ENCODE assay signal across 16 mouse cellular contexts in the genomic region with DNA sequence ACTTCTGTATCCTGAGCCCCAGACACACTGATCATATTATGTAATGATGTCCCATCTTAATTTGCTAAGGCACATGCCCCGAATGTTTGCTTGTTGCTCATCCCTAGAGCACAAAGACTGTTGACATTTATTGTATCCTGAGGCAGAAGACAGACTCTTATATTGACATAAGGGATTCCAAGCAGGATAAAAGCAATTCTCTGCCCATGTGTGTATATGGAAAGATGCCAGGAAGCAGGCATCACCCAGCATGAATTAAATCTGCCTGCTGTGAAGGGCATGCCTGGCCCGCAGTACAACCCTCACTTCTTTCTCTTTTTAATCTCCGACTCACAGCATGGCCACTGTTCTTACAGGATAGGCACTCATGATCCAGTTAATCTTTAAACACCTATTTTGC.
DNase-seq lines count a peak whose midpoint lies in the region; ATAC-seq lines count a peak whose summit lies in the region.
"Had no signal": no experiment of that assay in that cellular context is flagged by ENCODE, and none has a peak within 500 bp of the region (broad histone marks: within the 10 kb centered on the region; RNA-seq: fewer than 3 reads in every experiment).

No protein-coding gene starts in this region.

- H3K36me3 ChIP-seq in forebrain, embryonic 14.5 days (ENCODE audit: control insufficient read depth, insufficient read depth, low read length) = no peaks in the 10 kb centered on the region
- H3K36me3 ChIP-seq in forebrain, embryonic 12.5 days (replicated peaks) = no peaks in the 10 kb centered on the region
- H3K36me3 ChIP-seq in neural tube, embryonic 12.5 days = no peaks in the 10 kb centered on the region
- no peaks in the 10 kb centered on the region for H3K36me3 ChIP-seq in midbrain, embryonic 16.5 days (ENCODE audit: control insufficient read depth, insufficient read depth, low read length)
- H3K36me3 ChIP-seq: limb, embryonic 10.5 days; liver, embryonic 12.5 days; lung, embryonic 15.5 days had no signal

- no peak overlapping the region for H3K4me2 ChIP-seq in forebrain, embryonic 14.5 days (ENCODE audit: low read length)
- H3K4me2 ChIP-seq in forebrain, embryonic 12.5 days = no peak overlapping the region
- H3K4me2 ChIP-seq in neural tube, embryonic 12.5 days (replicated peaks) = no peak overlapping the region
- H3K4me2 ChIP-seq in midbrain, embryonic 16.5 days (ENCODE audit: low read length) = no peak overlapping the region
- H3K4me2 ChIP-seq: liver, embryonic 12.5 days; lung, embryonic 15.5 days had no signal

- H3K9ac ChIP-seq in forebrain, embryonic 14.5 days (ENCODE audit: low read length) = no peak overlapping the region
- H3K9ac ChIP-seq in forebrain, embryonic 12.5 days = no peak overlapping the region
- H3K9ac ChIP-seq in neural tube, embryonic 12.5 days = no peak overlapping the region
- no peak overlapping the region for H3K9ac ChIP-seq in midbrain, embryonic 16.5 days (ENCODE audit: low read depth, low read length)
- H3K9ac ChIP-seq: liver, embryonic 12.5 days; lung, embryonic 15.5 days had no signal

- DNase-seq in forebrain, embryonic 14.5 days (ENCODE audit: low spot score) = peak; percentile 77
- no peak for DNase-seq in neural tube, embryonic 10.5 days (ENCODE audit: extremely low spot score, low spot score)
- peak; percentile 54 for DNase-seq in cerebellum, adult 9-11 months
- no peak for DNase-seq in kidney, postnatal 4 days
- DNase-seq: adrenal gland, adult 2 months; B cell, adult 2 months; kidney, adult 8-10 months; layer of hippocampus, postnatal 36 days; right cerebral cortex, postnatal 4 days had no signal

- H3K27ac ChIP-seq in forebrain, embryonic 14.5 days (ENCODE audit: low read depth, low read length) = no peak overlapping the region
- no peak overlapping the region for H3K27ac ChIP-seq in forebrain, embryonic 12.5 days
- no peak overlapping the region for H3K27ac ChIP-seq in neural tube, embryonic 12.5 days
- no peak overlapping the region for H3K27ac ChIP-seq in midbrain, embryonic 16.5 days (ENCODE audit: low read length)
- H3K27ac ChIP-seq: limb, embryonic 10.5 days; liver, embryonic 12.5 days; lung, embryonic 15.5 days had no signal

- no peak overlapping the region for H3K4me3 ChIP-seq in forebrain, embryonic 14.5 days (ENCODE audit: low read depth, low read length)
- no peak overlapping the region for H3K4me3 ChIP-seq in forebrain, embryonic 12.5 days (replicated peaks)
- no peak overlapping the region for H3K4me3 ChIP-seq in neural tube, embryonic 12.5 days
- H3K4me3 ChIP-seq in midbrain, embryonic 16.5 days (ENCODE audit: low read depth, low read length) = no peak overlapping the region
- H3K4me3 ChIP-seq: limb, embryonic 10.5 days; liver, embryonic 12.5 days; lung, embryonic 15.5 days had no signal

- H3K4me1 ChIP-seq in forebrain, embryonic 14.5 days (ENCODE audit: control insufficient read depth, insufficient read depth, low read length) = peaks cover 2% of the 10 kb centered on the region; the same call in 1 of the 2 replicates
- peaks cover 3% of the 10 kb centered on the region; the same call in 1 of the 2 replicates for H3K4me1 ChIP-seq in forebrain, embryonic 12.5 days
- no peaks in the 10 kb centered on the region for H3K4me1 ChIP-seq in neural tube, embryonic 12.5 days
- H3K4me1 ChIP-seq in midbrain, embryonic 16.5 days (ENCODE audit: control insufficient read depth, insufficient read depth, low read length) = peaks cover 4% of the 10 kb centered on the region; the same call in 1 of the 2 replicates
- H3K4me1 ChIP-seq: liver, embryonic 12.5 days; lung, embryonic 15.5 days had no signal

- no peaks in the 10 kb centered on the region for H3K27me3 ChIP-seq in forebrain, embryonic 14.5 days (replicated peaks; ENCODE audit: control insufficient read depth, insufficient read depth, low read length)
- no peaks in the 10 kb centered on the region for H3K27me3 ChIP-seq in forebrain, embryonic 12.5 days
- H3K27me3 ChIP-seq in neural tube, embryonic 12.5 days (replicated peaks) = no peaks in the 10 kb centered on the region
- H3K27me3 ChIP-seq in midbrain, embryonic 16.5 days (ENCODE audit: control insufficient read depth, insufficient read depth, low read depth, low read length) = no peaks in the 10 kb centered on the region; the same call in 1 of the 2 replicates
- H3K27me3 ChIP-seq: liver, embryonic 12.5 days; lung, embryonic 15.5 days had no signal

- H3K9me3 ChIP-seq in forebrain, embryonic 14.5 days (replicated peaks; ENCODE audit: control insufficient read depth, low read length) = no peaks in the 10 kb centered on the region
- H3K9me3 ChIP-seq in forebrain, embryonic 12.5 days = no peaks in the 10 kb centered on the region
- H3K9me3 ChIP-seq in neural tube, embryonic 12.5 days = no peaks in the 10 kb centered on the region
- H3K9me3 ChIP-seq in midbrain, embryonic 16.5 days (replicated peaks; ENCODE audit: control insufficient read depth, low read length, poor library complexity, severe bottlenecking) = no peaks in the 10 kb centered on the region
- H3K9me3 ChIP-seq: limb, embryonic 10.5 days; liver, embryonic 12.5 days; lung, embryonic 15.5 days had no signal

- WGBS in forebrain, embryonic 14.5 days = 34% methylated on average over 3 of the region's 3 CpGs
- WGBS in forebrain, embryonic 12.5 days = 47% methylated on average over 3 of the region's 3 CpGs
- WGBS in neural tube, embryonic 12.5 days = 43% methylated on average over 3 of the region's 3 CpGs
- 12% methylated on average over 3 of the region's 3 CpGs for WGBS in midbrain, embryonic 16.5 days

- ATAC-seq in forebrain, embryonic 14.5 days = peak; percentile 57
- no peak for ATAC-seq in forebrain, embryonic 12.5 days (ENCODE audit: low FRiP score)
- peak; percentile 63; the same call in 1 of the 2 replicates for ATAC-seq in neural tube, embryonic 12.5 days (ENCODE audit: low FRiP score, low read depth)
- peak; percentile 60; the same call in 1 of the 2 replicates for ATAC-seq in midbrain, embryonic 16.5 days
- ATAC-seq in frontal cortex, adult (ENCODE audit: low TSS enrichment) = no peak; the same call in 1 of the 2 replicates
- ATAC-seq: liver, embryonic 12.5 days had no signal

Comparison
In these comparisons a context has a peak if more than half of its experiments do, and no peak if none do; other contexts are left out.
1. ATAC-seq: peak in forebrain, embryonic 14.5 days (single experiment), neural tube, embryonic 12.5 days (single experiment) and midbrain, embryonic 16.5 days (single experiment); none in forebrain, embryonic 12.5 days (single experiment) and frontal cortex, adult (single experiment).
2. DNase-seq: peak in forebrain, embryonic 14.5 days (single experiment) and cerebellum, adult 9-11 months (single experiment); none in neural tube, embryonic 10.5 days (single experiment) and kidney, postnatal 4 days (0 of 2).